Mouse (Mus musculus) midbrain, postnatal 0 days (tissue): ENCODE measurements around the gene Dgat2. TPM values are rescaled to one million over a fixed set of nuclear protein-coding genes. Genes with fewer than 3 reads are reported as not detected.

Experiments used
- ATAC-seq: fragments of 200-750 bp; cut with Nextera tagmentation; 2 replicates; pipeline ENCODE4 v1.8.0; 2017; ENCODE audit warnings: moderate number of reproducible peaks, mild to moderate bottlenecking, moderate TSS enrichment, moderate library complexity; ENCODE audit not compliant: low FRiP score
- DNase-seq: peaks from one replicate; pipeline ENCODE4 v3.0.0-alpha.2; 2015; ENCODE audit warnings: low spot score
- H3K27ac ChIP-seq: fragments of 300-500 bp; sonication (generic); 2 replicates; pipeline ENCODE4 v1.5.1; 2014; ENCODE audit warnings: low read depth, mild to moderate bottlenecking, low read length, mixed read lengths
- H3K27me3 ChIP-seq: fragments of 300-500 bp; sonication (generic); 2 replicates; pipeline ENCODE4 v1.6.1; 2014; ENCODE audit warnings: low read length, control low read depth, mixed read lengths; ENCODE audit not compliant: insufficient read depth
- H3K36me3 ChIP-seq: fragments of 300-500 bp; sonication (generic); 2 replicates; pipeline ENCODE4 v1.6.1; 2014; ENCODE audit warnings: low read length, control low read depth, mixed read lengths; ENCODE audit not compliant: insufficient read depth
- H3K4me1 ChIP-seq: fragments of 300-500 bp; sonication (generic); 2 replicates; pipeline ENCODE4 v1.6.1; 2014; ENCODE audit warnings: mild to moderate bottlenecking, control low read depth, antibody characterized with exemption, low read length, mixed read lengths; ENCODE audit not compliant: insufficient read depth
- H3K4me2 ChIP-seq: fragments of 300-500 bp; sonication (generic); 2 replicates; pipeline ENCODE4 v1.6.1; 2014; ENCODE audit warnings: low read depth, mild to moderate bottlenecking, low read length, mixed read lengths; ENCODE audit not compliant: poor library complexity, severe bottlenecking
- H3K4me3 ChIP-seq: fragments of 300-500 bp; sonication (generic); 2 replicates; pipeline ENCODE4 v1.5.1; 2014; ENCODE audit warnings: low read depth, mild to moderate bottlenecking, low read length, moderate library complexity
- H3K9ac ChIP-seq: fragments of 300-500 bp; sonication (generic); replicated peaks from 2 replicates; pipeline ENCODE4 v1.6.1; 2014; ENCODE audit warnings: mild to moderate bottlenecking, low read length, moderate library complexity, mixed read lengths; ENCODE audit not compliant: poor library complexity, severe bottlenecking
- H3K9me3 ChIP-seq: fragments of 300-500 bp; sonication (generic); 2 replicates; pipeline ENCODE4 v1.6.1; 2016; ENCODE audit warnings: low read length, control low read depth
- CTCF ChIP-seq: IDR thresholded peaks from 2 replicates; pipeline ENCODE4 v1.5.1; 2016; ENCODE audit warnings: antibody characterized with exemption, mild to moderate bottlenecking
- WGBS: fragments of 180-500 bp; shearing (Covaris S2); extraction: QIAGEN DNeasy Blood & Tissue Kit; methylation state at CpG from one replicate; pipeline ENCODE4 v1.1.7; 2014; 5-methylcytosine and 5-hydroxymethylcytosine counted together
- polyA plus RNA-seq: library from polyadenylated mRNA; unstranded; fragments of >200 nt; fragmentation: Nextera tagmentation; extraction: Ambion mirVana; gene quantifications from 2 replicates; pipeline ENCODE4 v1.2.1, GENCODE M21; 2015
- total RNA-seq: library from RNA; depleted of rRNA; stranded (reverse); fragments of >200 nt; gene quantifications from 2 replicates; pipeline ENCODE4 v1.2.3, GENCODE M21; 2014

The Dgat2 gene
- total and polyA plus RNA-seq, 2 experiments from 2014 or later: 33.1 to 34.5 TPM

GRCm38 (mm10) chr7:99158904-99159303 lies 23.6 kb downstream of the Dgat2 start:
- H3K27me3 ChIP-seq: no peaks in the 10 kb centered on the region
- no peak overlapping the region for H3K4me2 ChIP-seq
- no peaks in the 10 kb centered on the region for H3K9me3 ChIP-seq
- no peak overlapping the region for H3K27ac ChIP-seq
- no peak for DNase-seq
- H3K9ac ChIP-seq: no peak overlapping the region
- no peaks in the 10 kb centered on the region for H3K36me3 ChIP-seq
- H3K4me1 ChIP-seq: no peaks in the 10 kb centered on the region
- H3K4me3 ChIP-seq: no peak overlapping the region
- no peak for ATAC-seq
- TF ChIP-seq CTCF: no peak
- WGBS: 40% methylated on average over 5 of the region's 5 CpGs

GRCm38 (mm10) chr7:99158011-99158410 lies 24.5 kb downstream of the Dgat2 start:
- DNase-seq: no peak
- Histone ChIP-seq H3K36me3 (no peaks in the 10 kb centered on the region), H3K4me1 (no peaks in the 10 kb centered on the region), H3K27ac (no peak overlapping the region), H3K4me3 (no peak overlapping the region), H3K9me3 (no peaks in the 10 kb centered on the region), H3K27me3 (no peaks in the 10 kb centered on the region), H3K4me2 (no peak overlapping the region), H3K9ac (no peak overlapping the region)
- 86% methylated on average over 8 of the region's 8 CpGs for WGBS
- ATAC-seq: no peak
- TF ChIP-seq CTCF: no peak

GRCm38 (mm10) chr7:99156737-99157136 lies 25.8 kb downstream of the Dgat2 start:
- Histone ChIP-seq H3K4me1 (no peaks in the 10 kb centered on the region), H3K27me3 (no peaks in the 10 kb centered on the region), H3K4me3 (no peak overlapping the region), H3K27ac (no peak overlapping the region), H3K4me2 (no peak overlapping the region), H3K9me3 (no peaks in the 10 kb centered on the region), H3K9ac (no peak overlapping the region), H3K36me3 (no peaks in the 10 kb centered on the region)
- no peak for TF ChIP-seq CTCF
- ATAC-seq (no peak), DNase-seq (no peak)
- whole genome bisulfite sequencing: 86% methylated on average over 10 of the region's 10 CpGs

DNA sequence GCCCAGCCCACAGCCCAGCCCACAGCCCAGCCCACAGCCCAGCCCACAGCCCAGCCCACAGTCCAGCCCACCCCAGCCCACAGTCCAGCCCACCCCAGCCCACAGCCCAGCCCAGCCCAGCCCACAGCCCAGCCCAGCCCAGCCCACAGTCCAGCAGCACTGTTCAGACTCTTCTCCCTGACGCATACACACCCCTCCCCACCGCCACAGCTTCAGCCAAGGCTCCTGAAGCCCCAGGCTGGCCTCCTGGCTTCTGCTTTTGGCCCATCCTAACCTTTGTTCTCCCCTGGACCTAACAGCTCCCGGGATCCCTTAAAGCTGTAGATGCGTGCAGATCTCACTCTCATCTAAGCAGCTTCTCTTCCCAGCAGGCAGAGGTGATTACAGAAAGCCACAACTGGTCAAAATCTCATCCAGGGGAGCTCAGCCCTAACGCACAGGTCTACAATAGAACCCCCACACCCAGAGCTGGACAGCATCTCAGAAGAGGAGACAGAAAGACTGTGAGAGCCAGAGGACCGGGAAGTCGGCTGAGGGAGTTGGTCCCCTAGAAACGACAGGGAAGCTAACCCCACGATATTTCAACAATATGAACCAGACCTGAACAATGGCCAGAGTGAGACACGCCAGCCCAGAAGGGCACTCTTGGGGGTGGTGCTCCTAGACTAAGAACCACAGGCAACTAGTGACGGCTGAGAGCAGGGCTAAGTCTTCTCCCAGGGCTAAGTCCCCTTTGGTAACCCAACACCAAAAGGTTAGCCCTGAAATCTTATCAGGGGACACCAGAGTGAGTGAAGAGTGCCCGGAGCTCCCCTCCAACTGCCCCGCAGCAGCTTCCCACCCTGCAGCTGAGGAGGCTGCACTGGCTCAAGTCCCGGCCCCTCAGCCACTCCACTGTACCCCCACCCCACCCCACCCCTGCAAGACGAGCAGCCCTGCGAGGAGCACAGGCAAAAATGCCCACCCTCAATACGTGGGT lies 26.9 kb downstream of the Dgat2 start:
- no peak overlapping the region for H3K27ac ChIP-seq
- no peaks in the 10 kb centered on the region for H3K4me1 ChIP-seq
- no peaks in the 10 kb centered on the region for H3K36me3 ChIP-seq
- no peaks in the 10 kb centered on the region for H3K27me3 ChIP-seq
- H3K9ac ChIP-seq: no peak overlapping the region
- peak overlapping the region; percentile 35 for H3K4me2 ChIP-seq
- DNase-seq (peak; percentile 31), ATAC-seq (no peak)
- H3K4me3 ChIP-seq: no peak overlapping the region
- no peak for TF ChIP-seq CTCF
- 24% methylated on average over 17 of the region's 17 CpGs for WGBS
- no peaks in the 10 kb centered on the region for H3K9me3 ChIP-seq

DNA sequence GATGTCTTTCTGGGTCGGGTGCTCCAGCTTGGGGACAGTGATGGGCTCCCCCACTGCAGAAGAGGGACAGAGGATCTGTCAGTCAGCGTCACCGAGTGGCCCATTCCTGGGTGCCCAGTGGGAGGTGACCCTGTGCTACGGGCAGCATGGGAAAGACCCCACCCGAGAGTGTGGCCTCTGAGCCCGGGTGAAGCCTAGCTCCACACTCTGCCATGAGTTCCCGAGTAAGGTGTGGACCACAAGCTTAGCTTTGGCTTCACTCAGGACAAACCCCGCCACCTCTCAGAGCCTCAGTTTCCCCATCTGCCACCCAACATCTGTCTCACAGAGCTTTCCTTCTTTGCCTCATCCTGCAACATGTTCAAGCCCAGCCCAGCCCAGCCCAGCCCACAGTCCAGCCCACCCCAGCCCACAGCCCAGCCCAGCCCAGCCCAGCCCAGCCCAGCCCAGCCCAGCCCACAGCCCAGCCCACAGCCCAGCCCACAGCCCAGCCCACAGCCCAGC lies 27.8 kb downstream of the Dgat2 start:
- WGBS: 63% methylated on average over 8 of the region's 8 CpGs
- Histone ChIP-seq H3K36me3 (no peaks in the 10 kb centered on the region), H3K4me1 (no peaks in the 10 kb centered on the region), H3K4me3 (no peak overlapping the region), H3K27ac (no peak overlapping the region), H3K27me3 (no peaks in the 10 kb centered on the region), H3K9ac (no peak overlapping the region), H3K9me3 (no peaks in the 10 kb centered on the region), H3K4me2 (no peak overlapping the region)
- no peak for TF ChIP-seq CTCF
- ATAC-seq: no peak
- no peak for DNase-seq

DNA sequence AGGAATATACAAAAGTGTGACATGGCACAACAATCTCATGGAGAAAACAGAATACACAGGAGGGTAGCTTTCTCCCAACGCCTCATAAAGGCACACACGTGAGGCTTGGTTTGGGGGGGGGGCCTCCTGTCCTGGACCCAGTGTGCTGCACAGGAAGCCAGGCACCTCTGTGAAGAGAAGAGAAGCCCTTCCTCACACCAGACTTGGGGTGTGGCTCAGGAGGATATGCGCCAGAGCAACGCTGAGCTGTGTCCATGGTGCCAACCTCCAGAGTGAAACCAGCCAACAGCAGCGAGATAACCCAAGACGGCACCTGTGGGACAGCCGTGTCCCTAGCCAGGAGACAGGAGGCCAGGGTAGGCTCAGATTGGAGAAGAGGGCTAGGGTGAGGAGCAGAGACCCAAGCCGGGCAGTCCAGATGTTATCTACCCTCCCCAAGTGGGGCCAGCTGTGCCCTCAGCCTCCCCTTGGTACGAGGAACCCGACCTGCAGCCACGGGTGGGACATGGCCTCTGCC lies 28.8 kb downstream of the Dgat2 start:
- no peaks in the 10 kb centered on the region for H3K36me3 ChIP-seq
- no peaks in the 10 kb centered on the region for H3K27me3 ChIP-seq
- no peak overlapping the region for H3K27ac ChIP-seq
- TF ChIP-seq CTCF: no peak
- no peak overlapping the region for H3K4me2 ChIP-seq
- no peak overlapping the region for H3K9ac ChIP-seq
- no peak for ATAC-seq
- H3K9me3 ChIP-seq: no peaks in the 10 kb centered on the region
- H3K4me3 ChIP-seq: no peak overlapping the region
- WGBS: 88% methylated on average over 11 of the region's 11 CpGs
- no peaks in the 10 kb centered on the region for H3K4me1 ChIP-seq
- DNase-seq: no peak
